8 mouse cellular contexts compared by ENCODE assay signal in the genomic region with DNA sequence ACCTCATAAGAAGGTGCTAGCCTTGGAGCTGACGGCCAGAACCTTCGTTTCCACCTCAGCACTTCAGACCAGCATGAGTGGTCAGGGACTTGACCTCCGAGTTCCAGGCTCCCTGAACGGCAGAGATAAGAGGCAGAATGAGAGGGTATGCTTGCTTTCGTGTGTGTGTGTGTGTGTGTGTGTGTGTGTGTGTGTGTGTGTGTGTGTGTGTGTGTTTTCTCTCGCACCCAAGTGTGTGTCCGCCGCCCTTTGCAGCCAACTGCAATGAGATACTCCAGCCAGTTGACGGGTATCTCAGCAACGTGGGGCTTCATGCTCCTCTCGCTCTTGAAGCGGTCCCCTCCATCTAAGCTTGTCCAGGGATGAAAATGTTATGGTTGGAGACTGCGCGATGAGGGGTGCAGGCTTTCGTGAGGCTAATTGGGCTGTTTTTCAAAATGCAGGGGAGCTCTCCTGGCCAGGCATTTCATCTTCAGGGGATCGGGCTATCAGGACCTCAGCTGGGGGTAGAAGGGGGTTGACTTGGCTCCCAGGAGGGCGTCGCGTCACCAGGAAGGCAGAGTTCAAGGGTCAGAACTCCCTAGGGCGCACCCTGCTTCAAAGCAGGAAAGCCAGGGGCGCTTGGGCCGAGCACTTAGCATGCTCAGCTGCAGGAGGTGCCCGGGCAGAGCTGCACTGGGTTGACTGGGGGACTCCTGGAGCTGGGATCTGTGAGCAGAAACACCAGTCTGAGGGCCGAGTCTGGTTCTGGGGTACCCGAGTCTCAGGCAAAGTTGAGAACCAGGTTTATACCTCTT. TPM values are rescaled to one million over a fixed set of nuclear protein-coding genes. Genes with fewer than 3 reads are reported as not detected.
DNase-seq lines count a peak whose midpoint lies in the region; ATAC-seq lines count a peak whose summit lies in the region.

No protein-coding gene starts in this region.

- H3K4me2 ChIP-seq in forebrain, embryonic 12.5 days = peak overlapping the region; percentile 100
- H3K4me2 ChIP-seq in kidney, embryonic 15.5 days = peak overlapping the region; percentile 99

- H3K27ac ChIP-seq in forebrain, embryonic 12.5 days = no peak overlapping the region
- H3K27ac ChIP-seq in kidney, embryonic 15.5 days = no peak overlapping the region

- H3K36me3 ChIP-seq in forebrain, embryonic 12.5 days (replicated peaks) = no peaks in the 10 kb centered on the region
- no peaks in the 10 kb centered on the region for H3K36me3 ChIP-seq in kidney, embryonic 15.5 days

- H3K4me3 ChIP-seq in forebrain, embryonic 12.5 days (replicated peaks) = peak overlapping the region; percentile 57
- H3K4me3 ChIP-seq in kidney, embryonic 15.5 days (replicated peaks) = peak overlapping the region; percentile 53

- peak; percentile 7 for DNase-seq in adrenal gland, postnatal 10 days
- no peak for DNase-seq in adrenal gland, adult 8-10 months
- DNase-seq in brain, adult 2 months (ENCODE audit: low read depth, low spot score) = peak; percentile 40
- DNase-seq in lung, postnatal 4 days = peak; percentile 5 to 22
- DNase-seq in testis, postnatal 10 days (ENCODE audit: low spot score) = peak; percentile 40
- DNase-seq in spleen, postnatal 36 days (ENCODE audit: low spot score in 2 of 2) = no peak

- H3K9me3 ChIP-seq in forebrain, embryonic 12.5 days = no peaks in the 10 kb centered on the region
- H3K9me3 ChIP-seq in kidney, embryonic 15.5 days (replicated peaks) = no peaks in the 10 kb centered on the region

- H3K4me1 ChIP-seq in forebrain, embryonic 12.5 days = peaks cover 18% of the 10 kb centered on the region
- peaks cover 23% of the 10 kb centered on the region for H3K4me1 ChIP-seq in kidney, embryonic 15.5 days

- WGBS in forebrain, embryonic 12.5 days = 5% methylated on average over 25 of the region's 25 CpGs
- WGBS in kidney, embryonic 15.5 days = 2% methylated on average over 25 of the region's 25 CpGs

- no peak for ATAC-seq in forebrain, embryonic 12.5 days (ENCODE audit: low FRiP score)
- no peak for ATAC-seq in kidney, embryonic 15.5 days (replicated peaks; ENCODE audit: low FRiP score)

- H3K9ac ChIP-seq in forebrain, embryonic 12.5 days = peak overlapping the region; percentile 57
- no peak overlapping the region for H3K9ac ChIP-seq in kidney, embryonic 15.5 days

- peaks cover 51% of the 10 kb centered on the region for H3K27me3 ChIP-seq in forebrain, embryonic 12.5 days
- H3K27me3 ChIP-seq in kidney, embryonic 15.5 days = peaks cover 61% of the 10 kb centered on the region

RNA-seq across cellular contexts. Expression of a gene that starts 1.5 kb away (rescaled TPM):
- 10 to 100 TPM; 17.9 to 27.0 TPM for total RNA-seq in adrenal gland, postnatal 10 days (2021)
- 10 to 100 TPM; 25.6 to 50.2 (median 31.1) TPM for total RNA-seq in adrenal gland, adult 8-10 months (2022)
- 74.3 and 74.7 TPM in 2 replicates for polyA plus RNA-seq in forebrain, embryonic 12.5 days (2016; fragmentation: Nextera tagmentation; extraction: Ambion mirVana)
- polyA plus RNA-seq in kidney, embryonic 15.5 days (2015; fragmentation: Nextera tagmentation; extraction: Ambion mirVana) = 29.5 and 35.6 TPM in 2 replicates

Comparison
In these comparisons a context has a peak if more than half of its experiments do, and no peak if none do; other contexts are left out.
1. DNase-seq: peak in adrenal gland, postnatal 10 days (single experiment), brain, adult 2 months (single experiment), lung, postnatal 4 days (2 of 2) and testis, postnatal 10 days (single experiment); none in adrenal gland, adult 8-10 months (single experiment) and spleen, postnatal 36 days (0 of 2).